Mouse (Mus musculus) liver (tissue): Measurements from ENCODE around the gene Mroh2a.
A peak's percentile ranks its signal among the peaks of the same experiment; 100 is the strongest.

Experiments used
- DNase-seq: peaks from one replicate; pipeline ENCODE4 v3.0.0-alpha.2; 2020; ENCODE audit warnings: mixed read lengths

Gene Mroh2a

GRCm38 (mm10) chr1:88235894-88236415 lies 9.2 kb downstream of the Mroh2a start:
- DNase-seq, result no peak

DNA sequence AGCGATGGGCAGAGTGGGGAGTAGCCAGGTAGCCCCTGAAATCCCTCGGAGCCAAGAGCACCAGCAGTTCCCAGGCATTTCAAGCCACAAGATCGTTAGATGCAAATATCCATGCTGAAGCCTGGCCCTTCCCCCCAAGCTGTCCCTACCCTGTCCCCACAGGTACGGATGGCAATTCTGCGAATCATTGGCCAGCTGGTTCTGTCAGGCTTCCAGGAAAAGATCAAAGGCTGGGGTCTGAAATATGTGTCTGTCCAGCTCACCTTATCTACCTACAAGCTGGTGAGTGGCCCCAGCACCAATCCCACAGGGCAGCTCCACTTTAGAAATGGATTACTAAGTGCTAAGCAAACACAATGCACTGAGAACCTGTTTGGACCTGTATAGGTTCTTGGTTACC lies 10.5 kb downstream of the Mroh2a start:
- DNase-seq, result no peak

- DNase-seq, result no peak
Observed at GRCm38 (mm10) chr1:88238771-88239170, 12.0 kb downstream of the Mroh2a start.

GRCm38 (mm10) chr1:88240072-88240471 lies 13.3 kb downstream of the Mroh2a start:
- DNase-seq, result no peak

GRCm38 (mm10) chr1:88240579-88240978 lies 13.8 kb downstream of the Mroh2a start:
- no peak for DNase-seq

- DNase-seq, result no peak
Observed at GRCm38 (mm10) chr1:88243861-88244260, 17.1 kb downstream of the Mroh2a start.

DNA sequence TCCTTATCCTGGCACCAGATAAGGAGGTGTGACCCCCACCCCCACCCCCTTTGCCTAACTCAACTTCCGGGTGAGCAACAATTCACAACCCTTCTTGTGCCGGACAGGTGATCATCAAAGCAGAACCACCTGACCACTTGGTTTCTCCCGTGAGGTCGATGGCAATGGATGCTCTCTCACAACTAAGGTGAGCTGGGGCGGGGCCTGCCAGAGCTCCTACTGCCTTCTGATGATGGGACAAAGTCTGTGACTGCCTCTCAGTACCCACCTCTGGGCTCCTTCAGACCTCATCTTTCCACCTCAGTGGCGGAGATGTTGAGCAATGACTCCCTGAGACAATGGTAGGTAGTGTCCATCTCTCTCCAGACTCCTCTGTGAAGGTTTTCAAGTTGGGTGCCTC lies 19.1 kb downstream of the Mroh2a start:
- no peak for DNase-seq

GRCm38 (mm10) chr1:88246386-88246785 lies 19.6 kb downstream of the Mroh2a start:
- DNase-seq, result no peak

DNA sequence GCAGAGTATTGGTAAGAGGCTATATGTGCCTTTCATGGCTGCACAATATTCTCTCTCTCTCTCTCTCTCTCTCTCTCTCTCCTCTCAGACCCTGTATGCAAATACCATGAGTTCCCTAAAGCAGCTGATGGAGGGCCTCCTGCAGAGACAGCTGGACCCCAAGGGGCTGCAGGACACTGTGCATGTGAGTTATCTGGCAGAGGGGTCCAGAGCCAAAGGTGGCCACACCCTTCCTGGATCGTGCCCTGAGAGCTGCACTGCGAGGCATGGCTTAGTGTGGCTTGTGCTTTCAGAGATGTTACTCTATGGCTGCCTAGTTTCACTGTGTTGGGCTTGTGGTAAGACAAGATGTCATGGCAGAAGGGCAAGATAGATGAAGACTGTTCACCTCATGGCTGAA lies 20.9 kb downstream of the Mroh2a start:
- DNase-seq, result no peak

- DNase-seq, result no peak
Observed at GRCm38 (mm10) chr1:88248658-88249057, 21.9 kb downstream of the Mroh2a start.

DNA sequence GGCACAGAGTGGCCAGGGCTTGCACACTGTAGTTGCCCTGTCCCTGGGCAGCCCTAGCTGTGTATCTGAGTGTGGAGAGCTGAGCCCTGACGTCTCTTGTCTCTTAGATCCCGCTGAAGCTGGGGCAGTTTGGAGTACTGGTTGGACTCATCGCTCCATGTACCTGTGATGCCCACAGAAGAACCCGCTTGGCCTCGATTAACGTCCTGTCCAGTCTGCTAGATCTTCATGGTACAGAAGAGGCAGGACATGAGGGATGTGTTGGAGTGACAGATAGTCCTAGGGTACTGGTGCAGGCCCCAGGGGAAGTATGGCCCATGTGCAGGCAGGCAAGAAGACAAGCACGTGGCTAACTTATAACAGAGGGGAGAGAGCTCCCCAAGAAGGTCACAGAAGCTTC lies 22.8 kb downstream of the Mroh2a start:
- DNase-seq, result no peak

GRCm38 (mm10) chr1:88250023-88250422 lies 23.2 kb downstream of the Mroh2a start:
- no peak for DNase-seq

GRCm38 (mm10) chr1:88253106-88253505 lies 26.3 kb downstream of the Mroh2a start:
- no peak for DNase-seq

DNA sequence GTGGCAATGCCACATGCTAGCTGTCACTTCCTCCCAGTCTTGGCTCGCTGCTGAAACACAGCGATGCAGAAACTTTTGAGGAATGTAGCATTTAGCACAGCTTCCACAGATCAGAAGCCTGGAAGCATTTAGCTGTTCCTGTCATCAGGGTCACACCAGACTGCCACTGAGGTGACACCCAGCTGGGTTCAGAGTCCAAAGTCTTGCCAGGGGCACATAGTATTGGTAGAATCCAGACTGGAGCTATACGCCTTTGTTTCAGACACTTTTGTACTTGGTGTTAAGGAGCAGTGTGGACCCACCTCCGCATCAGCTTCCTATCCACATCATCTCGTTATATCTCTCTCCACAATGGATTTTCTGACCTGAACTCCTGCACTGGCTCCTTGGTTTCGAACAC lies 26.8 kb downstream of the Mroh2a start:
- no peak for DNase-seq

DNA sequence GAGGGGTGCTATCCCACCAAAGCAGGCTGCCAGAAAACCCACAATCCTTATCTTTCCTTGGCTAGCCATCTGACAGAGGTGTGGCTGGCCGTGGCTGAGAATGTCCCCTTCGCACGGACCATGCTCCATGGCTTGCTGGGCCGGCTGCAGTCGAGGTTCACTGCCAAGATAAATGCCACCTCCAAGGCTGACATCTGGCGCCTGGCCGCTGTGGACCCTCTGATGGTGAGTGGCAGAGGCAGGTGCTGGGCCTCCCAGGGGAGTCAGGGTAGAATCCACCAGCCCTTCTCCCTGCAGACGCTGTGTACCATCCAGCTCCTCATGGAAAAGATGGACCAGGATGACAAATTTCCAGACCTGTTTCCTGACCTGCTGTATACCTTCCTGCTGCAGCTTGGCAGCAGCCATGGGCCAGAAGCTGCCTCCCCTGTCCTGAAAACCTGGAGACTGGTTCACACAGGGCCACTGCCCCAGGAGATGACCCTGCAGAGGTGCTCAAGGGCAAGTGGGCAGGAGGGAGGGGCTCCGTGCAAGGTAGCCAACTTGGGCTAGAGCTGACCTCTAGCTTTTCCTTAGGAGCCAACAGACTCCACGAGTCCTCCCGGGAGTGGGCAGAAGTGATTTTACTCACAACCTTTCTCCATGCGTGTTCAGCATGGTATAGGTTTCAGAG lies 28.1 kb downstream of the Mroh2a start:
- no peak for DNase-seq

DNA sequence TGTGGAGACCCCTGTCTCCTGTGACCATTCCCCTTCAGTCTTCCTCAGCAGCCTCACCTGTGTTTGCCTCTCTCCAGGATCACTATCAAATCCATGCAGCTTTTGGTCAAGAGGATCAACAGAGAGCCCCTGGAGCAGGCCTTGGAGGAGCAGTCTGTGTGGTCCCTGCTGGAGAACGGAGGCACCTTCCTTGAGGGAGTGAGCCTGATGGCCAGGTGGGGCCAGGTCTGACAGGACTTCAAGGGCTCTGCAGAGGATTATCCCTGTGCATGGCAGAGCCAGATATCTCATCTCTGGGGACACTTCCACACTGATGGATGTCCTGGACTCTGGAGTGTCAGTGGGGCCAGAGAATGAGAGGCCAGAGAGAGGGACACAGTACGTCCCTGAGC lies 28.7 kb downstream of the Mroh2a start:
- no peak for DNase-seq

GRCm38 (mm10) chr1:88255989-88256754 lies 29.4 kb downstream of the Mroh2a start:
- no peak for DNase-seq

GRCm38 (mm10) chr1:88256886-88257663 lies 30.3 kb downstream of the Mroh2a start:
- DNase-seq, result no peak

GRCm38 (mm10) chr1:88257681-88258080 lies 30.9 kb downstream of the Mroh2a start:
- no peak for DNase-seq

- no peak for DNase-seq
Observed at GRCm38 (mm10) chr1:88258361-88258760, 31.6 kb downstream of the Mroh2a start.

- DNase-seq, result peak; percentile 57
Observed at GRCm38 (mm10) chr1:88258881-88259642, 32.3 kb downstream of the Mroh2a start.

GRCm38 (mm10) chr1:88259643-88260024 lies 32.8 kb downstream of the Mroh2a start:
- DNase-seq, result no peak

- DNase-seq, result peak; percentile 78
Observed at GRCm38 (mm10) chr1:88260114-88260513, 33.3 kb downstream of the Mroh2a start.
